Mouse (Mus musculus): ENCODE data around the gene Ankrd33b. TPM values are rescaled to one million over a fixed set of nuclear protein-coding genes. Genes with fewer than 3 reads are reported as not detected.
A peak's percentile ranks its signal among the peaks of the same experiment; 100 is the strongest.

The Ankrd33b gene
- polyA plus RNA-seq, 1 experiment from 2014 or later: 0.86 TPM

DNA sequence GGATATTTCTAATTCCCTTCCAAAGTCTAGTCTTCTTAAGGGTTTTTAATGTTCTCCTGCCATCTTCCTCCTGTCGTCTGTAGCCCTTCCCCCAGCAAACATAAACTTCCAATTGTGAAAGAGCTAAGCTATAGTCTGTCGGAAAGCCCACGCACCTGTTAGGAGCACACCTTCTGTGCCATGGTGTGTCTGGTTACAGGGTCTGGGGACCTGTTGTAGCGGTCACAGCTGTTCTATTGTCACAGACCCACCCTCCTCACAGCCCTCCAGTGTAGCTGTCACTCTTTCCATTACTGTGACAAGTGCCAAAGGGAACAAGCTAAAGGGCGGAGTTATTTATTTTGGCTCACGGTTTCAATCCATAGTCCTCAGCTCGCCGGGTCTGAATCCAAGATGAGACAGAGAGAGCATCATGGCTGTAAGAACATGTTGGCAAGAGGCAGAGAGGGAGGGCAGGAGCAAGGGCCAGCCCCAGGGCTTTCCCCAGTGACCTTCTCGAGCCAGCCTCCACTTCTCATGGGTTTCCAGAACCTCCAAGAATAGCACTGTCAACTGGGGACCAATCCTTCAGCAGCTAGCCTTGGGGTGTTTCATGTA lies 112.5 kb downstream of the Ankrd33b start:
- Histone ChIP-seq H3K9ac (replicated peaks) (no peak overlapping the region), H3K4me1 (replicated peaks) (peaks cover 26% of the 10 kb centered on the region), H3K36me3 (no peaks in the 10 kb centered on the region), H3K4me3 (replicated peaks) (no peak overlapping the region), H3K27me3 (no peaks in the 10 kb centered on the region), H3K4me2 (replicated peaks) (no peak overlapping the region), H3K27ac (no peak overlapping the region), H3K9me3 (no peaks in the 10 kb centered on the region)
- ATAC-seq: no peak
- WGBS: 88% methylated on average over 9 of the region's 9 CpGs

DNA sequence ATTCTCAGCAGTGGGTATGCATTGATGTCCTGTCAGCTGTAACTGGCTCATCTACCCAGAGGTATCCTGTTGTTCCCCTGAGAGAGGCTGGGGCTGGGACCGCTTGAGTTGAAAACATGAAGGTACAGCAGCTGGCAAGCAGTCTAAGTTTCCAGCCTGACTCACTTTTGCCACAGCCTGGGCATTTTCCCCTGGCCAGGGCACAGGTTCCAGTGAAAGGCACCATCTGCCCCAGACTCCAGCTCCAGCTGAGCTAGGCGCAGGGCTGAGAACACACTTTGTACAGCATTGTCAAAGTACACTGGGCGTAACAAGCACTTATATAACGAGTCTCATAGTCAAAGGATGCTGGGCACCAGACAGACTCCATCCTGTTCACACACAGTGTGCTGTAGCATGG lies 113.6 kb downstream of the Ankrd33b start:
- H3K4me1 ChIP-seq (replicated peaks): peaks cover 26% of the 10 kb centered on the region
- H3K36me3 ChIP-seq: no peaks in the 10 kb centered on the region
- H3K9ac ChIP-seq (replicated peaks): no peak overlapping the region
- WGBS: 83% methylated on average over 4 of the region's 4 CpGs
- no peak for ATAC-seq
- no peaks in the 10 kb centered on the region for H3K27me3 ChIP-seq
- H3K9me3 ChIP-seq: no peaks in the 10 kb centered on the region
- H3K27ac ChIP-seq: no peak overlapping the region
- no peak overlapping the region for H3K4me3 ChIP-seq (replicated peaks)
- no peak overlapping the region for H3K4me2 ChIP-seq (replicated peaks)

- 77% methylated on average over 8 of the region's 8 CpGs for WGBS
- no peak for ATAC-seq
- Histone ChIP-seq H3K9me3 (no peaks in the 10 kb centered on the region), H3K27me3 (no peaks in the 10 kb centered on the region), H3K4me2 (replicated peaks) (no peak overlapping the region), H3K36me3 (no peaks in the 10 kb centered on the region), H3K9ac (replicated peaks) (no peak overlapping the region), H3K27ac (no peak overlapping the region), H3K4me3 (replicated peaks) (no peak overlapping the region), H3K4me1 (replicated peaks) (peaks cover 26% of the 10 kb centered on the region)
These were observed 114.1 kb downstream of the Ankrd33b start for GRCm38 (mm10) chr15:31253380-31253779.

DNA sequence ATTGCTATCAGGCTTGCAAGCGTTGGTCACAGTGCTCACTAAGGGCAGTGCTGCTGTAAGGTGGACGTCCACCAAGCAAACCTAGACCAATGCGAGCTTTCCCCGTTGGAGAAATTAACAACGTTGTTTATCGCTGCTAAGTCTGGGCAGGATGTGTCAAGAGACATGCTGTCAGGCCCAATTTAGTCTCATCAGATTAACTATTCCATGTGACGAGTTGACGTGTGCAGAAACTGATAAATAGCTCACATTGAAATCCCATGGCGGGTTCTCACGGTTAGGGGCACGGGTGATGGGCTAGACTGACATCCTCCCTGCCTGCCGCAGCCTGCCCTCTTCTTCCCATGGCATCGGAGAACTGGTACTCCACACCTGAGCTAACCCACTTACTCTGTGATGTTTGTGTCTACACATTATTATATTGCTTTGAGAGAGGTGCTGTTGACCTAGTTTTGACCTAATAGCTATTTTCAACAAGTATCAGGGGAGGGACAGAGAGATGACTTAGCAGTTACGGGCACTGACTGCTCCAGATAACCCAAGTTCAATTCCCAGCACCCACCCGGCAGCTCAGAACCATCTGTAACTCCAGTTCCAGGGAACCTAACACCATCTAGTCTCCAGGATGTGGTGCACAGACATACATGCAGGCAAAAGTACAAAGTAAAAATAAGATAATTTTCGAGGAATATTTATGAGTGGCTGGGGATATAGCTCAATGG lies 114.8 kb downstream of the Ankrd33b start:
- Histone ChIP-seq H3K27me3 (no peaks in the 10 kb centered on the region), H3K9ac (replicated peaks) (no peak overlapping the region), H3K36me3 (no peaks in the 10 kb centered on the region), H3K4me1 (replicated peaks) (peaks cover 26% of the 10 kb centered on the region), H3K4me2 (replicated peaks) (no peak overlapping the region), H3K4me3 (replicated peaks) (no peak overlapping the region), H3K27ac (no peak overlapping the region), H3K9me3 (no peaks in the 10 kb centered on the region)
- 63% methylated on average over 16 of the region's 16 CpGs for WGBS
- ATAC-seq: no peak

DNA sequence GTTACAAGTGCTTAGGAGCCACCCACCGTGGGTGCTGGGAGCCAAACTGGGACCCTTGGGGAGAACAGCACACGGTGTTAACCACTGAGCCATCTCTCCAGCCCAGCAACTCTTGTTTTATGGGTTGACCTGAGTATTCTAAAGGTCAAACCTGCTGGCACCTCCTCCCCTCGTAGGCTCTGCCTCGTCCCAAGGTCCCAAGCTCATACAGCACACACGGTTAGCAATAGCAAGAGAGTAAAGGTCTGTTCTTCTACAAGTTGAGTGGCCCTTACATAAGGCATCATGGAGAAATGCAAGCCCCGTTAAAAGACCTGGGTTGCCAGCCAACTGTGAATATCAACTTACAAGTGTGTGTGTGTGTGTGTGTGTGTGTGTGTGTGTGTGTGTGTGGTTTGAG lies 116.3 kb downstream of the Ankrd33b start:
- no peaks in the 10 kb centered on the region for H3K27me3 ChIP-seq
- H3K4me1 ChIP-seq (replicated peaks): peaks cover 30% of the 10 kb centered on the region
- whole genome bisulfite sequencing: 92% methylated on average over 6 of the region's 6 CpGs
- ATAC-seq: no peak
- no peak overlapping the region for H3K4me3 ChIP-seq (replicated peaks)
- H3K36me3 ChIP-seq: no peaks in the 10 kb centered on the region
- no peaks in the 10 kb centered on the region for H3K9me3 ChIP-seq
- no peak overlapping the region for H3K27ac ChIP-seq
- H3K9ac ChIP-seq (replicated peaks): no peak overlapping the region
- no peak overlapping the region for H3K4me2 ChIP-seq (replicated peaks)

- no peaks in the 10 kb centered on the region for H3K9me3 ChIP-seq
- no peaks in the 10 kb centered on the region for H3K27me3 ChIP-seq
- no peak overlapping the region for H3K4me2 ChIP-seq (replicated peaks)
- peaks cover 30% of the 10 kb centered on the region for H3K4me1 ChIP-seq (replicated peaks)
- H3K4me3 ChIP-seq (replicated peaks): no peak overlapping the region
- WGBS: 64% methylated on average over 3 of the region's 3 CpGs
- no peak overlapping the region for H3K9ac ChIP-seq (replicated peaks)
- peak; percentile 41; the same call in 1 of the 2 replicates for ATAC-seq
- peak overlapping the region; percentile 4; the same call in 1 of the 2 replicates for H3K27ac ChIP-seq
- H3K36me3 ChIP-seq: no peaks in the 10 kb centered on the region
These were observed 116.8 kb downstream of the Ankrd33b start for GRCm38 (mm10) chr15:31250676-31251075.

DNA sequence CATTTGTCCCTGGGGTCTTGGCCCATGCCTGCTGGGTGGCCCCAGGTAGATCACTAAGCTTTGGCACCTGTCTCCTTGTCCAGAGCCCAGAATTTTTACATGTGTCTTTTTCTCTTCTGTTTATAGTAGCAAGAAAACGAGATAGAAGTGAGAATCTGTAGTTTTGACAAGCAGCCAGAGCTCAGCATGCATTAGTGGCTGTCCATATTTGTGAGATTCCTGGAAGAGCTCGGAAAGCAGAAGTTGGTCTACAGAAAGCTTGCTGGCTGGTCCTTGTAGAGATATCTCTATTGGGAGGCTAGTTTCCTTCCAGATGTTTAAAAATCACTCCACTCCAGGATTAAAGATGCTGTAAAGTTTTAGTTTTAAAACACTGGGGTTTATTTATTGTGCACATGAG lies 117.5 kb downstream of the Ankrd33b start:
- H3K4me1 ChIP-seq (replicated peaks): peaks cover 30% of the 10 kb centered on the region
- H3K27me3 ChIP-seq: no peaks in the 10 kb centered on the region
- no peak for ATAC-seq
- no peaks in the 10 kb centered on the region for H3K9me3 ChIP-seq
- peak overlapping the region; percentile 4; the same call in 1 of the 2 replicates for H3K27ac ChIP-seq
- no peak overlapping the region for H3K4me2 ChIP-seq (replicated peaks)
- H3K9ac ChIP-seq (replicated peaks): no peak overlapping the region
- H3K4me3 ChIP-seq (replicated peaks): no peak overlapping the region
- no peaks in the 10 kb centered on the region for H3K36me3 ChIP-seq
- 79% methylated on average over 2 of the region's 2 CpGs for WGBS

DNA sequence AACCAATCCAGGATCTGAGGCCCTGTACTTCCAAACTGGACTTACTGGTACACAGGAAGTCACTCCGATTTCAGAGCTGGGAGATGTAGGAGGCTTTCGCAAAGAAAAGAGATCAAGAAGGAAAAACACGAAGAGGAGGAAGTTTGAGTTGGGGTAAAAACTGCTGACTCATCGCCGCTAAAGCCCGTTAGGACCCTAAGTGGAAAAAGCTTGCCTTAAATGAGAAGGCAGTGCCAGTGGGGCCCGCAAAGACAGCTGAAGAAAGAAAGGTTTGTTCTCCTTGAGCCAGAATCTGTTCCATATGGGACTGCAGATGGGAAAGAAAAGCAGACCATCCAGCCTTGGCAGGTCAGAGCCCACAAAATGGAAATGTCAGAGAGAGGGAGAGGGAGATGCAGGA lies 118.6 kb downstream of the Ankrd33b start:
- ATAC-seq: no peak

DNA sequence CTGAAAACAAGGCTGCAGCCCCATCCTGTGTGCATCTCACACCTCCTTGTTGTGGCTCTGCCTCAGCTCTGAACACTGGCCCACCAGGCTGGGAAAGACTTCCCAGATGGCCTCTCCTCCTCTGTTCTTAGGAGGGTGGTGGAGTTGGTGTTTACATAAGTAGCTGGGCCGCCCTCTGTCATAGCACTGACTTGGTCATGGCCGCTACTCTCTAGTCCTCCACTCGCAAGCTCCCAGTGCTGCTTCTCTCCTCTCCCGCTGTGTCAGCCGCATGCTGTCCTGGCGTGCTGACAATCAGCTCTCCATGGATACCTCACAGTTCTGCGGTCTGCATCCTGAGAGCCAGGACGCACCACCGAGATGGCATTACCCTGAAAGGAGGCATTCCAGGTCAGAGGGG lies 120.5 kb downstream of the Ankrd33b start:
- WGBS: 60% methylated on average over 9 of the region's 9 CpGs
- Histone ChIP-seq H3K27me3 (no peaks in the 10 kb centered on the region), H3K9me3 (no peaks in the 10 kb centered on the region), H3K9ac (replicated peaks) (no peak overlapping the region), H3K36me3 (no peaks in the 10 kb centered on the region; the same call in 1 of the 2 replicates), H3K4me1 (replicated peaks) (peaks cover 19% of the 10 kb centered on the region), H3K4me3 (replicated peaks) (no peak overlapping the region), H3K27ac (no peak overlapping the region), H3K4me2 (replicated peaks) (no peak overlapping the region)
- ATAC-seq: no peak

More for the DNA sequence above, 118.6 kb downstream of the Ankrd33b start:
- H3K27me3 ChIP-seq: no peaks in the 10 kb centered on the region
- no peak overlapping the region for H3K4me3 ChIP-seq (replicated peaks)
- peaks cover 29% of the 10 kb centered on the region for H3K4me1 ChIP-seq (replicated peaks)
- no peak overlapping the region for H3K27ac ChIP-seq
- 86% methylated on average over 7 of the region's 7 CpGs for WGBS
- no peak overlapping the region for H3K4me2 ChIP-seq (replicated peaks)
- H3K36me3 ChIP-seq: no peaks in the 10 kb centered on the region
- H3K9ac ChIP-seq (replicated peaks): no peak overlapping the region
- no peaks in the 10 kb centered on the region for H3K9me3 ChIP-seq

DNA sequence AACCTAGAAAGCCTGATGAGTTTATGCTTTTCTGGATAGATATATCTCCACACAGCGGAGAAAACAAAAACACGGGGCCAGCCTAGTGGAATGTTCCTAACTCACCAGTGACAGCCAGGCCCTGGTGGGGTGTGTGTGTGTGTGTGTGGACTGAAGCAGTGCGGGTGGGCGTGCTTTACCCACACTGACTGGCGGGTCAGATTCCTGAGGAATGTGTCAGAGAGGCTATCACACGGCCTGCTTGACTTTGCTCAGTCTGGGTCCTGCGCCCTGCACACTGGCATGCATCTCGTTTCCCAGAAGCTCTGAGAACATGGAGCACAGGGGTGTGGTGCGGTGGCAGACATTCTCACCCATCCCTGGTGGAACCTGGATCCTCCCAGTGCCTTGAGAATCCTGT lies 121.6 kb downstream of the Ankrd33b start:
- H3K4me3 ChIP-seq (replicated peaks): no peak overlapping the region
- no peaks in the 10 kb centered on the region for H3K9me3 ChIP-seq
- no peaks in the 10 kb centered on the region for H3K27me3 ChIP-seq
- no peak overlapping the region for H3K9ac ChIP-seq (replicated peaks)
- no peak overlapping the region for H3K27ac ChIP-seq
- ATAC-seq: no peak
- no peaks in the 10 kb centered on the region; the same call in 1 of the 2 replicates for H3K36me3 ChIP-seq
- H3K4me2 ChIP-seq (replicated peaks): no peak overlapping the region
- 82% methylated on average over 9 of the region's 9 CpGs for WGBS
- H3K4me1 ChIP-seq (replicated peaks): peaks cover 17% of the 10 kb centered on the region

GRCm38 (mm10) chr15:31244696-31245445 lies 122.7 kb downstream of the Ankrd33b start:
- no peaks in the 10 kb centered on the region for H3K27me3 ChIP-seq
- H3K4me3 ChIP-seq (replicated peaks): no peak overlapping the region
- no peak for ATAC-seq
- H3K36me3 ChIP-seq: no peaks in the 10 kb centered on the region; the same call in 1 of the 2 replicates
- H3K4me2 ChIP-seq (replicated peaks): no peak overlapping the region
- no peak overlapping the region for H3K9ac ChIP-seq (replicated peaks)
- WGBS: 94% methylated on average over 17 of the region's 17 CpGs
- no peak overlapping the region for H3K27ac ChIP-seq
- peaks cover 9% of the 10 kb centered on the region; the same call in 1 of the 2 replicates for H3K4me1 ChIP-seq (replicated peaks)
- no peaks in the 10 kb centered on the region for H3K9me3 ChIP-seq

DNA sequence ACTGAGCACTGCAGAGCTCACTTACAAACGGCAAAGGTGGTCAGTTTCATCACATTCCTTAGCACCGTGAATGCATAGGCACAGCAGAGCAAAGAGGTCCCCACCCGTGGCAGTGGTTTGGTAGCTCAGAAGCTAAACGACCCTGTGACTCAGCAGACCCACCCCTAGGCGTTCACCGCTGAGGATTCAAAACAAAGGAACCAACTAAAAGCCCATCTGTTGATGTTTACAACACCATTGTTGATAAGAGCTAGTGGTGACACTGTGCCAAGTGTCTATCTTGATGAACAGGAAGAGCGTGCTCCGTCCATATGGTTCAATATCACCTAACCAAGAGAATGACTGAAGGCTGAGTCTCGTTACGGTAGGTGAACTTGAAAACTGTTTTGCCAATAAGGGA lies 124.3 kb downstream of the Ankrd33b start:
- Histone ChIP-seq H3K36me3 (no peaks in the 10 kb centered on the region; the same call in 1 of the 2 replicates), H3K4me1 (replicated peaks) (peaks cover 9% of the 10 kb centered on the region; the same call in 1 of the 2 replicates), H3K9ac (replicated peaks) (no peak overlapping the region), H3K27me3 (no peaks in the 10 kb centered on the region), H3K4me3 (replicated peaks) (no peak overlapping the region), H3K27ac (no peak overlapping the region), H3K4me2 (replicated peaks) (no peak overlapping the region), H3K9me3 (no peaks in the 10 kb centered on the region)
- no peak for ATAC-seq
- 94% methylated on average over 10 of the region's 10 CpGs for WGBS
